Mouse (Mus musculus) gastrocnemius, adult 8-10 months (tissue): ENCODE measurements around the gene Lrrc74a. TPM values are rescaled to one million over a fixed set of nuclear protein-coding genes. Genes with fewer than 3 reads are reported as not detected.

Experiments
- DNase-seq, 2 experiments: peaks; one replicate each; pipeline ENCODE4 v3.0.0; 2022; ENCODE audit warnings: low spot score in 2 of 2
- total RNA-seq, 4 experiments: library from RNA; stranded (reverse); gene quantifications; 2 replicates each; pipeline ENCODE4 v1.2.4; 2022

Gene Lrrc74a
- total RNA-seq: not detected

DNA sequence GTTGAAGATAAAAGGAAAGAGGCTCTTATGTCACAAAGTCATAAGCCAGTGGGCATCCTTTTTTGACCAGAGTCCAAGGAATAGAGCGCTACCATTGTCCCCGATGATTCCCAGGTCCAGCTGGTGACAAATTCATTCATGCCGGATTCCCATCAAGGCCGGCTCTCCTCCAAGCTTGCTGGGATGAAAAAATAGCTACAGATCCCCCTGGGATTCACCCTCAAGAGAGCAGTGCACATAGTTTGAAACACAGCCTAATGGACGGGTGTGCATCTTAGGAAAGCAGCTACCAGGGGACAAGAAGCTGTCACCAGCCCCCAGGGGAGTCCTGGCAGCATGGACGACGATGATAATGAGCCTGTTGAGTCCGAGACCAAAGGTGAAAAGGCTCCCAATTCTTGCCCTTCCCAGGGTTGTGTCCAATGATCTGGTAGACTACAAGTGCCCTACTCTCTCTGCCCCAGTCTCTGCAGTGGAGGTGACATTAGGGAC lies at the start of gene Lrrc74a:
Gene Lrrc74a, plus strand, starts transcription at position 51 of the 492 bp plus-strand sequence.
- no peak for DNase-seq

DNA sequence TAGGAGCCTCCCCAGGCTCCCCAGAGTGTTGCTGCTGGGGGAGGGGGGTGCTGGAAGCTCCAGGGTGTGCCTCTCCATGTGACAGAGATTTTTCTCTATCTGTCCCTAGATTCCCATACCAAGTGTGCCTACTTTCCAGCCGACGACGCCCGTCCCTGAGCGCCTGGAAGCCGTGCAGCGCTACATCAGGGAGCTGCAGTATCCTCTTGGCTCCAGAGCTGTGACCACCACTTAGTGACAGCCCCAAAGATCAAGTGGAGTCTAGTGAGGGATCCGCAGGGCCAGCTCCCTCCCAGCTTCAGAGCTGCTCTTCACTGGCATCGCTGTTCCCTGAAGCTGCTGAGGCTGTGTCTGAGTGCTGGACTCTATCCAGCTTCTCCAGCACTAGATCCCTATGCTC lies 48.9 kb upstream of the Lrrc74a start:
- no peak for DNase-seq

GRCm38 (mm10) chr12:86686551-86687330 lies 47.4 kb upstream of the Lrrc74a start:
- no peak for DNase-seq

- no peak for DNase-seq
Observed at GRCm38 (mm10) chr12:86687445-86687955, 46.7 kb upstream of the Lrrc74a start.

- no peak for DNase-seq
Observed at GRCm38 (mm10) chr12:86687971-86688573, 46.1 kb upstream of the Lrrc74a start.

DNA sequence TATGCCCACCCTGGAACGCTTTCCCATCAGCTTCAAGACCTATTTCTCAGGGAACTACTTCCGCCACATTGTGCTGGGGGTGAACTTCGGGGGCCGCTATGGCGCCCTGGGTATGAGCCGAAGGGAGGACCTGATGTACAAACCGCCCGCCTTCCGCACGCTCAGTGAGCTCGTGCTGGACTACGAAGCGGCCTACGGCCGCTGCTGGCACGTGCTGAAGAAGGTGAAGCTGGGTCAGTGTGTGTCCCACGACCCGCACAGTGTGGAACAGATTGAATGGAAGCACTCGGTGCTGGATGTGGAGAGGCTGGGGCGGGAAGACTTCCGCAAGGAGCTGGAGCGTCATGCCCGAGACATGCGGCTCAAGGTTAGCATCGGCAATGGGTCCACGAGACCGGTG lies 45.3 kb upstream of the Lrrc74a start:
- no peak for DNase-seq

- DNase-seq: no peak
Observed at GRCm38 (mm10) chr12:86690700-86691485, 43.3 kb upstream of the Lrrc74a start.

DNA sequence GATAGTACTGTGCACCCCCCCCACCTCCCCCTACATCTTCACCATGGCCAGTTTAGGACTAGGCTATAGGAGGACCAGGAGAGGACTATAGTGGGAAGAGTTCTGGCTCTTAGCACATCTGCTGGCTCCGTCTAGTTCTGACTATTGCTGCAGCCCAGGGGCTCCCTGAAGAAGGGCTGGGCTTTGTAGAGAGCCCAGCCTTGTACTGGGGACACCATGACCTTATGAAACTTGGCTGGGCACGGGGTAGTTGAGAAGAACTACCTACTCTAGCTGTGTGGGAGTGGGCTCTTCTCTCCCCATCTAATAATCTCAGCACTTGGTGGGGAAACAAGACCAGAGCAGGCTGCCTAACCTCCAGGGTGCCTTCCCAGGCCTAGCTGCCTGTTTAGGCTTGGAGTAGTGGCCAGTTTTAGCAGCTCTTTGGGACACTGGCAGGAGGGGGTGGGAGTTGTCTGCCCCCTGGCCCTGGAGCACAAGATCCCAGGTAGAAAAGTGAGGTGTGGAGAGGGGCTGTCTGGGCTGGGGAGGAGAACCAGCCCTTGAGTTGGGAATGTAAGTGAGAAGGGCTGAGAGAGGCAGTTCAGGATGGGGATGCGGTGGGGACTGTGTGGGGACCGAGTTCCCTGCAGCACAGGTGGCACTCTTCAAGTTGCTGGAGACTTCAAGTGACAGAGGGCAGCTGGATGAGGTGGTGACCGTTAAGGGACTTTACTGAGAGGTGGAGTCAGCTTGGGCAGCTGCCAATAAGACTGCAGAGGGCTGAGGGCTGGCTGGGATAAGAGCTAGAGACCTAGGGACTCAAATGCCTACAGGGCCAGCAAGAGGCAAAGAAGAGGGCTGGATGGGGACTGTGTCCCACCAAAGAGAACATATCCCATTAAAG lies 41.5 kb upstream of the Lrrc74a start:
- no peak for DNase-seq

DNA sequence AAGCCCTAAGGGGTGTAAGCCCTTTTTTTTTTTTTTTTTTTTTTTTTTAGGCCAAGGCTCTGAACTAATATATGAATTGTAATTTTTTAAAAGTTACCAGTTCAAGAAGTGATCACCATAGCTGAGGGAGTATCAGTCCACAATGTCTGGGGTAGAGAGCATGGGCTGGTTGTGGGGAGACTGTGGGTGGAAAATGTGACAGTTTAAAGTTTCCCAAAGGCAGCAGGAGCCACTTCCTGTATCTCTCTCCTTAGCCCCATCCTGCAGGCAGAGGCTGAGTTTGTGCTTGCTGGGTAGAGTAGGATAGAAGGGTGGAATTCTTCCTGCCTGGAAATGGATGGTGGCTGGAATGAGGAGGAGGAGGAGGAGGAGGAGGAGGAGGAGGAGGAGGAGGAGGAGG lies 40.8 kb upstream of the Lrrc74a start:
- no peak for DNase-seq

- no peak for DNase-seq
Observed at GRCm38 (mm10) chr12:86694441-86694840, 39.7 kb upstream of the Lrrc74a start.

DNA sequence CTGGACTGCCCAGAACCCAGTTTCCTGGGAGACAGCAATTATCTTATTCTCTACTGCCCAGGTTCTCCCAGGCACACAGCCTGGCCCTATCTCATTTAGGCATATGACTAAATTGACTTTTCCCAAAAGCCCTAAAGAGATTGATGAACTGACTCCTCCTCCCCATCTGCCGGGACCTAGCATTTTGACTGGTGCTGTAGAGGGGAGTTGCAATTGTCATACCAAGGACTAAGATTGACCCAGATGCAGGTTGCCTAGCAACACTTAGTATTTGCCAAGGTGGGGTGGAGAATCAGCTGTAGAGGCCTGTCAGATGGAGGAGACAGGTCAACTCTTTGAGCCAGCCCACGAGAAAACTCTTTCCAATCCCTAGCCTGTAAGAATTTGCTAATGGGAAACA lies 36.2 kb upstream of the Lrrc74a start:
- no peak for DNase-seq

GRCm38 (mm10) chr12:86698537-86698936 lies 35.6 kb upstream of the Lrrc74a start:
- no peak for DNase-seq

- DNase-seq: no peak
Observed at GRCm38 (mm10) chr12:86699965-86700926, 33.9 kb upstream of the Lrrc74a start.

- no peak for DNase-seq
Observed at GRCm38 (mm10) chr12:86700927-86701310, 33.2 kb upstream of the Lrrc74a start.

- DNase-seq: no peak
Observed at GRCm38 (mm10) chr12:86701491-86701890, 32.7 kb upstream of the Lrrc74a start.

- no peak for DNase-seq
Observed at GRCm38 (mm10) chr12:86702690-86703089, 31.5 kb upstream of the Lrrc74a start.

DNA sequence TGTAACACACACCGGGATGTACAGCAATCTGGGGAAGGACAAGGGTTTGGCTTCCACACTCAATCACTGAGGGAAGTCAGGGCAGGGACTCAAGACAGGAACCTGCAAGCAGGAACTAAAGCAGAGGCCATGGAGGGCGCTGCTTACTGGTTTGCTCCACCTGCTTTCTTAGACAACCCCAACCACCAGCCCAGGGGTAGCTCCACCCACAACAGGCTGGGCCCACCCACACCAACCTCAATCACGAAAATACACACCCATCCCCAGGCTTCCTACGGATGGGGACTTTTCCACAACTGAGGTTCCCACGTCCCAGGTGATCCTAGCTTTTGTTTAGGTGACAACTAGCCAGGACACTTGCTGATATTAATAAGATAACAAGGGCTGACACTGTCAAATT lies 28.3 kb upstream of the Lrrc74a start:
- no peak for DNase-seq

DNA sequence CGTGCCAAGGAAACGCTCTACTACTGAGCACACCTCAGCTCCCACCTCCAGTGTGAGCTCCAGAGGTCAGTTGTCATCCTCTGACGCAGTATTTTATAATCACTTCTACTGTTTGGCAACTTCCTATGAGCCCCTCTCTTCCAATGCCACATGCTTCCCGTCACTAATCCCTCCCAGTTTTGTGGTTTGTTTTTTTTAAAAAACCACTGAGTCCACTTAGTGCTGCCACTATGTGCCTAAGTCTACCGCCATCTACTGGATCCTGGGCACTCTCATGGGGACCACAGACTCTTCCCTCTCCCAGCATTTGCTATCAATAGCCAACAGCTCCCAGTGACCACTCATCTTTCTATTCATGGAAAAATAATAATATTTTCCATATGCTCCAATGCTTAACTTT lies 20.1 kb upstream of the Lrrc74a start:
- no peak for DNase-seq

DNA sequence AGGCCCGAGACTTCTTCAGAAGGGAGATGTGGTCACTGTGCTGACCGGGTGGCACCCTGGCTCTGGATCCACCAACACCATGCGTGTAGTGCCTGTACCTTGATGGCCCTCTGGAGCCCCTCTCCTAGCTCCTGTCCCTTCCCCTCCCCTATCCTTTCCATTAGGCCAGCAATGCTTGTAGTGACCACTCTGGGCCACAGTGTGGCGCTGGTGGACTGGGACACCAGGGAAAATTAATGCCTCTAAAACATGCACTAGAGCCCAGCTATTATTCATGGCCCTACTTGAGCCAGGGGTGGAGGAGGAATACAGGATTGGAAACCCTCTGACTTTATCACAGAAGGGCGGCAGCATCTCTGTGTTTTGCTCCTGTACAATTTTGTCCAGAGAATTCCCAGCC lies 18.8 kb upstream of the Lrrc74a start:
- DNase-seq: peak; percentile 37 to 45

DNA sequence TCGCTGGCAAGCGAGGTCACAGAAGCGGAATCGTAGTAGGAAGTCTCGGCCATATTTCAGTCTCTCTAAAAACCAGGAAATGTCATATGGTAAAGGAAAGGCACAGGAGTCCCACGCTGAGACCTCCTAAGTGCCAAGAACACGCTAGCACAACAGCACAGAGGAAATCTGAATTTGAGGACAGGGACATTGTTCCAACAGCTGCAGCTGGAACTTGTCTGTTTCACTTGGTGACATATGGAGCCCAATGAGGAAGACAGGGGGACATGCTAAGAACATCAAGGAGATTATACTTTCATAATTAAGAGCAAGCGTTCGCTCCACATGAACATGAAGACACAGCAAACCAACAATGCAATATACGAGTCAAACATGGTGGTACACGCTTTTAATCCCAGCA lies 17.2 kb upstream of the Lrrc74a start:
- no peak for DNase-seq
